Mouse (Mus musculus) testis, postnatal 14 days (tissue): Measurements from ENCODE around the gene Mrpl50.
"Not testable (repeated sequence)": the region's sequence is repeated elsewhere in the genome, so short reads cannot be mapped to it uniquely, and the experiment has no call there.

Experiments
- DNase-seq: peaks from one replicate; pipeline ENCODE4 v3.0.0; 2021; ENCODE audit warnings: low spot score

The Mrpl50 gene

DNA sequence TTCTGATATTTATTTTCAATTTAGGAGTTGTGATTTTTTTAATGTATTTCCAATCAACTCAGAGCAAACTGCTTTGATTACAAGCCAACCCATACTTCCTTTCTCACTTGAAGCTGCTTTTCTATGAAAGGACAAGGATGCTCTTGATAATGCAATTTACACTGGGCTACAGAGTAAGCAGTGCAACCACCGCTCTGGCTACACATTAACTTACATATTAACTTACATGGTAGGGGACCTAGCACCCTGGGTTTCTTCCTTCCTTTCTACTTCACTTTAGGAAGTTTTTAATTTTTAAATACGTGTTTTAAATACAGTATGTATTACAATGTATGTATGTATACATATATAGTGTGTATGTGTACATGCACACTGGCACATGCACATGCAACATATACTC lies 11.7 kb downstream of the Mrpl50 start:
- no peak for DNase-seq

DNA sequence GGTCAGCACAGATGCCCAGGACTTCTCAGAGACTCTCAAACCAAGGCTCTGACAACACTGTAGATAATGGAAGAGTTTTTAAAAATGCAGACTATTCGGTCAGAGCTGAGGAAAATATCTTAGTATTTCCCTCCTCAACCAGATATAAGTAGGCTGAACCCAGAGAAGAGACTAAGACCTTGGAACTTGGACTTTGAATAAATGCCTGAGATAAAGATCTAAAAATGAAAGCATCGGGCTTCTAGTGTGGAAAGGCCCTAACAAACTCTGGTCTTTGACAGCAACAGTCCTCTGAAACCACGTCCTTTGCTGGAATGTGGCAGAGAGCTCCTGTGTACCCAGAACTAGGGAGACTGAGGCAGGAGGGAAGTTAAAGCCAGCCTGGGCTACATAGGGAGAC lies 14.5 kb downstream of the Mrpl50 start, which contains the start of gene Baat:
Gene Baat, minus strand, starts transcription at position 172 of the 400 bp plus-strand sequence.
- DNase-seq, result no peak

DNA sequence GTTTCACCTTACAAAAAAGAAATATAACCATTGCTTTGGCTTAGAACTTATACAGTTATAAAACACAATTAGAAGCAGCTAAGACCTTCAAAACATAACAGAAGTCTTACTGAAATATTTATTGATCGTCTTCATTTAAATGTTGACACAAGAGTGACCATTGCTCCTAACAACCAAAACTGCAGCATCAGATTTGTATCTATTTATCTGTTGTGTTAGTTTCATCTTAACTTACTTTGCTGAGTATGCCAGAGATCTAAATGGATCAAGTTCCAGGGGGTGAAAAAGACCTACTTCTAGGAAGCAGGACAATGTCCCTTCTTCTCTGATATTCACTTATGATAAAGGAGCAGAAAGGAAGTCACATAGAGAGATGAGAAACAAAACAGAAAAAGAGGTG lies 17.3 kb downstream of the Mrpl50 start:
- no peak for DNase-seq

DNA sequence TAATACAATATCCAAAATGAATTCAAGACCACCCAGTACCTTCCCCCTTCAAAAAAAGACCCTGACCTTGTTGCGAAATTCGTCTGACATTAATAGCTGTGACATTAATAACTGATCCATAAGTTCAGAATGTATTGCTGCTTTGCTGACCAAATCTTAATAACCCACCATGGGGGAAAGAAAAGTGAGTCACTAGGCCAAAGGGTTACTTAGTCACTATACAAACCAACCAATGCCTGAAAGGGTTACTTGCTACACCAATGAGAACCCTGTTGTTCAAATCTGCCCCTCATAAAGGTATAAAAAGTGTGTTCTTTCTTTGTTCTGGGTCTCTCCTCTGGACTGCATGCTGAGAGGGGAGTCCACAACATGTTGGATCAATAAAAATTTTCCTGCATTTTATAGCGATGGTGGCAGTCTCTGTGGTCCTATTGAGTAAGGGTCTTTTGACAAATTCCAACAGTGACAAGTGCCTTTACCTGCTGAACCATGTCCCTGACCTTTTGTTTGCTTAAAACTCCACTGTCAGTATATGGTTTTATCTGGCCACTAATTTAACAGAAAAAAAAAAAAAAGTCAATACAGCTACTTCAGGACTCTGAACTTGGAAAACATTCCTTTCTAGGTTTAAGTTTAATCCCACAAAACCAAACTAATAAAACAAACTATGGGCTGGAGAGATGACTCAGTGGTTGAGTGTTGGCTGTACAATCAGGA lies 34.8 kb downstream of the Mrpl50 start:
- DNase-seq, result not testable (repeated sequence)

GRCm38 (mm10) chr4:49485442-49485841 lies 35.5 kb downstream of the Mrpl50 start:
- no peak for DNase-seq

- DNase-seq, result no peak
Measured at GRCm38 (mm10) chr4:49480896-49481295, 40.0 kb downstream of the Mrpl50 start.

- no peak for DNase-seq
Measured at GRCm38 (mm10) chr4:49480104-49480760, 40.7 kb downstream of the Mrpl50 start.

GRCm38 (mm10) chr4:49479035-49479434 lies 41.9 kb downstream of the Mrpl50 start:
- DNase-seq, result not testable (repeated sequence)

- no peak for DNase-seq
Measured at GRCm38 (mm10) chr4:49478118-49478877, 42.6 kb downstream of the Mrpl50 start.

GRCm38 (mm10) chr4:49474583-49474982 lies 46.3 kb downstream of the Mrpl50 start:
- DNase-seq, result no peak

DNA sequence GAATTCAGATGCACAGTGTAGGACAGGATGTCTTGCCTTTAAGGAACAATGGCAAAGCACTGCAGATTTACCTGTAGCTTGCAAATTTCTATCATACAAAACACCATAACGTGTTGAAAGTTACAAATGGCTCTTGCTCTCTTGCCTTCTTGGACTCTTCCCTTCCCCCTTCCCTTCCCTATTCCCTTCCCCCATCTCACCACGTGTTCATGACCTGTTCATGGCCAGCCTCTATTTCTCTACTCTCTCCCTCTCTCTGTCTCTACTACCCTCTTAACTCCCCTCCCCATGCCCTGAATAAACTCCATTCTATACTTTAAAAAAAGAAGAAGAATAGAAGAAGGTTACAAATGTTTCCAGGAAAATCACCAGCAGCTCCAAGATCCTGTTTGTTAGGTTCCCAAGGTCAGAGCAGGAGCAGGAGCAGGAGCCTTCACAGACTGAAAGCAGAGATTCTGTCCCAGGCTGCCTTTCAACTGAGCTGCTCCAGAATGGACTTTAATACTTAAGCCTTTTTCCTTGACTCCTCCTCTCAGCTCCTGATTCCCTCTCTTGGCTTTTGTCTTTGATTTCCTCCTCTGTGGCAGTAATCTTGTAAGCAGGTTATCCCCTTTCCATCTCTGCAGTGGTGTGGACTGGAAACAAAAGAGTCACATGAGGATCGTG lies 47.3 kb downstream of the Mrpl50 start, which contains the start of gene Acnat1:
Gene Acnat1, minus strand, starts transcription at position 478 of the 666 bp plus-strand sequence.
- DNase-seq, result no peak

DNA sequence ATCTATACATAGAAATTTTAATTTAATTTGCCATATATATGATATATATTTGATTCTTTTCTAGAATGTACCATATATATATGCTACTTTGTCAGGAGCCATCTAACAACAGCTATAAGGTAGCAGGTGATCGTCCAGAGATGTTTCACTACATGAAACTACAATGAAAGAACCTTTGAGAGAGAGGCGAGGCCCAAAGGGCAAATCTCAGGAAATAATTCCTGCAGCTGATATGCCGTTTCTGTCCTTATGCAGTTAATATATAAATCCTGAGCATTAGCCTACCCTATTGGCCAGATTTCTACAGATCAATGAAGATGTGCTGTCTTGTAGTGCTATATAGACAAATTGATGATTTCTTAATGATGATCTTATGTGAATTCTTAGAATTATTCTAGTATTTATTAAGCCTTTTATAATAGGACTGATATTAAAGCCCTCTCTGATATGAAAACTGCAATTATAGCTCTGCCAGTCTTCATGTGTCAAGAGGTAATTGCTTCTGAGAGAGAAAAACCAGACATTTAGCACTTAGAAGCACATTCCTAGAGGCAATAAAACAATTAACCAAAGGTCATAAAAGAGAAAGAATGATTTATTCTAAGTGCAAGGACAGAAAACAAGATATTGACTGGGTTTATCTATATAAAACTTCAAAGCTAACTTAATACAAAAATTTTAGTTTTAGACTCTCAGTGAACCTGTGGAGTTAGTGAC lies 51.3 kb downstream of the Mrpl50 start:
- DNase-seq, result no peak

DNA sequence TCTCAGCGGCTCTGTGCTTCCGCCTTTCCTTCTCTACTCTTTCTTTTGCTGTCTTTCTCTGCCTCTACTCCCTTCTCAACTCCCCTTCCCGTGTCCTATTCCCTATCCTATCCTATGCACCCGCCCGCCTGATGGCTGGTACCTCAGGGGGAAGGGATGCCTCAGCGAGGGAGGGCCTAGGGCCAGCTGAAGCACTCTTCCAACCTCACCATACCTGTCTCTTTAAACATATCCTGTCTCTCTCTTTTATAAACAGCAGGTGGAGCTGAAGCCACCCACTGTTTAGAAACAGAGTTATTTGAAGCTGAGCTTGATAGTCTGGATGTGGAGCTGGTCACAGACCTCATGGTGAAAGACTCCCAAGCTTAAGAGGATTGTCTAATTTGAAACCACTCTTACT lies 53.5 kb downstream of the Mrpl50 start:
- no peak for DNase-seq
